Mouse (Mus musculus) CD4-positive, CD25-positive, alpha-beta regulatory T cell (primary cell): ENCODE data around the gene Rusc2. TPM values are rescaled to one million over a fixed set of nuclear protein-coding genes. Genes with fewer than 3 reads are reported as not detected.

Source experiments
- polyA plus RNA-seq: library from polyadenylated mRNA; unstranded; fragments of 100-300 nt; shearing (Covaris generic); gene quantifications from one replicate; pipeline ENCODE4 v1.2.1, GENCODE M21; 2017

Gene Rusc2
- polyA plus RNA-seq, result 0.08 TPM

DNA sequence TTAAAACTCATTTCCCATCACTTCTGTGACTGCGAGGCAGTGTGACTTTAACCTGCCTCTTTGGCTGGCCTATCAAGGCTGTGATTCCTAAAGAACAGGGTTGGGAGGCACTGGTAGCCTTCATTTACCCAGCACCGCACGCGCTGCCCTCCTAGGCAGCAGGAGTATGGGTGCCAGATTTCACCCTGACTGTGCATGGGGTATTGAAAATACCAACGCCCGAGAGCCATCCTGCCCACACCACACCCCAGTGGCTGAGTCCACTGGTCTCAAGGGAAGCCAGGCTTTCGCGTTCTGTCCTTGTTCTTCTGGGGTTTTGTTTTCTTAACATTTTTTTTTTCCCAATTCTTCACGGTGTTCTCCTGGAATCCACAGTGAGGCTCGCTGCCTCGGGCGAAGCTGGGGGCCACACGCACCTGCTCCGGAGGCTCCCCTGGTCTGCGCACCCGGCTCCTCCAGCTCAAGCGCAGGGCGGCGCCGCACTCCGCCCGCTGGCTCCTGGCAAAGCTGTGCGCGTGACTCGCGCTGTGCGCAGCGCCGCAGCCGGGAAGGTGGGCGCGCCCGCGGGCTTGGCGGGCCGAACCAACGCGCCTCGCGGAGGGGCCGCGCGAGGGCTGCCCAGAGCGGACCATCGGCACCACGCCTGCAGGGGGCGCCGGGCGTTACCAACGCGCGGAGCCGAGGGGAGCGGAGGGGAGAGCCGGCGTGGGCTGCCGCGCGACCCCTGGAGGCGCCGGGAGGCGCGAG, at the start of gene Rusc2:
TSS of gene Rusc2 (plus strand) at position 572 of the 747 bp plus-strand sequence.

DNA sequence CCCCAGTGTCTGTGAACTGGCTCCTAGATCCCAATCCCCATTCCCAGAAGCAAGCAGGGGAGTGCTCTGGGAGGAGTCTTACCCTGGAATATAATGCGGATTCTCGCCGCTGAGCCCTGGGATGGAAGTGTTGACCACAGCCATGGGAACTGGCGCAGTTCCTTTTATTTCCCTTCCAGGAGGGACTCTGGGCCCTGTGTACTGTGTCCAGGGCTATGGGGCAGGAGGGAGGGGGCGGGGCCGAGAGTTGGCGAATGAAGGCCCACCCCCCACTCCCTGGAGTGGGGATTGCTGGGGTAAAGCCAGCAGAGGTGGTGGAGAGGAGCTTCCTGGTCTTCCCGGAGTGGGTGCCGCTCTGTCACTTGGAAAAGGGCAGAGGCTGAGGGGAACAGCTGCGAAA, 47.2 kb downstream of the Rusc2 start, which contains the start of gene Fam166b:
TSS of gene Fam166b (minus strand) at position 189 of the 400 bp plus-strand sequence.

DNA sequence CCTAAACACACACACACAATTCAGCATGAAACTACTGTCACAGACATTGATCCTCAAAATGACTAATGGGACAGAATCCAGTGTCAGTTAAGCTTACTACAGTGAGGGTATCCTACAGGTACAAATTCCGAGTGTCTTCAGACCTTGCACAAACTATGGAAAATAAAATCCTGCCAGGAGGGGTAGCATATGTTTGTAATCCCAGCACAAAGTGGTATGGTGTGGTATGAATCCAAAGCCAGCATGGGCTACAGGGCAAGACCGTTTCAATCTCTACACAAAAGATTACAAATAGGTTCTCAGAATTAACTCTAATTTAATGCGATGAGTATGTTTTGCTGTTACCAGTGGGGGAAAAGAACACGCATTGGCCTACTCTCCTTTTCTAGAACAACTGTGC, 59.9 kb downstream of the Rusc2 start, which contains the start of gene Tesk1:
TSS of gene Tesk1 (plus strand) at position 301 of the 400 bp plus-strand sequence.

DNA sequence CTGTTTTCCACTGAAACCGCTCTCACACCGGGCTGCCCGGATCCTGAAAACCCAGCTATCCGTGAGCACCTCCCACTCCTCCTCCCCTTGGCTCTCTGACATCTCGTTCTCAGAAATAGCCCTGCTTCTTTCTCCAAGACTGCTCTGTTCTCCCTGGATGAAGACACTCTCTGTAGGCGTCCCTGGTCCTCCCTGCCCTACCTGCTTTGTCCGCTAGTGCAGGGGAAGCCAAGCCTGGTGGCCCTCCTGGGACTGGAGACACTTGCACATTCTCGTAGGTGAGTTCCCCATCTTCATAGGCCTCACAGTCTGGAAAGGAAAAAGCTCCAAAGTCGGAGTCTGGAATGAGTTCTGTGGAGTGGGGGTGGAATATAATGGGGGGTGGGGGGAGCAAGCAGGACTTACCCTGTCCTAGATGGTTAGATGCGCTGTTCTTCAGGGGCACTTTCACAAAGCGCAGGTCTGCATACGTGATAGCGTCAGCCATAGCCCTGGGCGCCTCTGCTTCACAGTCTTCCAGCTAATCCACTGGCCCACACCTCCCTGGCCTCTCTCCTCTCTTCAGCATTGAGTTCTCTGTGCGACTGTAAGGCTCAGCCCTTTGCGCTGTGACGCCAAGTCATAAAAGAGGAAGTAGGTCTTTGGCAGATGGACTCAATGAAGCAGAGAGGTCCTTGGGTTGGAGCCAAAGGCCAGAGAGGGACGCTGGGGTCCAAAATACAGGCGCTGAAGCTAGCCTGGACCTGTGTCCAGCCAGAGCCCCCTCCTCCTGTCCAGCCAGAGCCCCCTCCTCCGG, 72.5 kb downstream of the Rusc2 start, which contains the start of gene Cd72:
TSS of gene Cd72 (minus strand) at position 588 of the 796 bp plus-strand sequence.

Other genes starting within 250 kb of the Rusc2 start
- not detected for gene Atp8b5, start 114.8 kb upstream of the Rusc2 start, polyA plus RNA-seq
- not detected for gene Fam166b, start 47.2 kb downstream of the Rusc2 start, polyA plus RNA-seq
- 68.3 TPM for gene Tesk1, start 60.0 kb downstream of the Rusc2 start, polyA plus RNA-seq
- gene Cd72, start 72.6 kb downstream of the Rusc2 start, polyA plus RNA-seq, result 60.0 TPM
- gene Sit1, start 101.8 kb downstream of the Rusc2 start, polyA plus RNA-seq, result 155 TPM
- gene Ccdc107, start 110.9 kb downstream of the Rusc2 start, polyA plus RNA-seq, result 90.4 TPM
- 5.7 TPM for gene Arhgef39, start 117.7 kb downstream of the Rusc2 start, polyA plus RNA-seq
- gene Car9, start 125.0 kb downstream of the Rusc2 start, polyA plus RNA-seq, result 1.1 TPM
- gene Tpm2, start 141.8 kb downstream of the Rusc2 start, polyA plus RNA-seq, result not detected
- 82.0 TPM for gene Creb3, start 180.4 kb downstream of the Rusc2 start, polyA plus RNA-seq
- gene Tln1, start 180.7 kb downstream of the Rusc2 start, polyA plus RNA-seq, result 266 TPM
- gene Rgp1, start 196.7 kb downstream of the Rusc2 start, polyA plus RNA-seq, result 18.0 TPM
- gene Gba2, start 196.9 kb downstream of the Rusc2 start, polyA plus RNA-seq, result 51.7 TPM
- 4.2 TPM for gene Msmp, start 202.5 kb downstream of the Rusc2 start, polyA plus RNA-seq
- gene Npr2, start 250.0 kb downstream of the Rusc2 start, polyA plus RNA-seq, result not detected